Mouse (Mus musculus) CD4-positive, CD25-positive, alpha-beta regulatory T cell, adult 4 months (primary cell): ENCODE results near the gene Amer3. TPM values are rescaled to one million over a fixed set of nuclear protein-coding genes. Genes with fewer than 3 reads are reported as not detected.
"Not testable (repeated sequence)": the region's sequence is repeated elsewhere in the genome, so short reads cannot be mapped to it uniquely, and the experiment has no call there.

Experiments
- ATAC-seq: one replicate; pipeline ENCODE4 v1.8.0; 2017
- polyA plus RNA-seq, 2 experiments: library from polyadenylated mRNA; unstranded; fragments of 100-300 nt; shearing (Covaris generic); gene quantifications; one replicate each; pipeline ENCODE4 v1.2.1; 2017

Amer3 gene
- not detected for polyA plus RNA-seq

DNA sequence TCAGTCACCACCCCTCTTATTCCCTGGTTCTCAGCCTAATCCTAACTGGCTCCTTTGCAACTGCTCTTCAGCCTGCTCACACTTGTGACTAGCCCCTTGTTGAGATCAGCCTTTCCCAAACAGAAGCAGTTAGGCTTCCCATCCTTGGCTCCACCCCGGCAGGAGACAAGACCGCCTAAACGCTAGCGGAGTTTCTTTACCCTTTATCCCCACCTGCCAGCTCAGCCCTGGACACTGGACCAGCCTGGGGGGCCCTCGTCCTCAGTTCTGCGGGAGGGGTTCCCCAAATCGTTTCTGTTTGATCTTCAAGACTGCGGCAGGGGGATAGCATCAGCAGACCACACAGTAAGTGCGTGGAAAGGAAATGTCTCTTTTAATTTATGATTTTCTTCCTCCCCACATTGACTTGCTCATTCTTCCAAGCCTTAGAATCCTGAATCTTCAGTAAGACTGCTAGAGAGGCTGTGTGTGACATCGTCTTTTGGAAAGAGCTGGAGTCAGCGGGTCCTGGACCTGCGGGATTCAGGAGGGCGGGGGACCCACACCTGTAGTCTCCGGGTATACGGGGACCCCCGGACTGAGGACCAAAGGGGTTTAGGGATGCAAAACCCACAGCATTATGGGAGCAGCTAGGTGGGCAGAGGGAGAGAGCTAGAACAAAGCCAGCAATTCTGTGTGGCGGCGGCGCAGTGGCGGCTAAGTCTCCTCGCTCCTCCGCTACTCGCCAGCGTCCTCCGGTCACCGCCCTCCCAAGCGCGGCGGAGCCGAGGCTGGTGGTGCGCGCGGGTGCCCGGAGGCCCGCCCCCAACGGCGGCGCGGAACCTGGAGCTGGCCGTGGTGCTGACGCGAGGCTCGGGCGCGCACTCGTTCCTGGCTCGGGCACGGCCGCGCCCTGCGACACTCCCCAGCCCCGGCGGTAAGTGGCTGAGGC, at the start of gene Amer3:
Gene Amer3 (plus strand): TSS at position 807 of the 931 bp plus-strand sequence.
- no peak for ATAC-seq

DNA sequence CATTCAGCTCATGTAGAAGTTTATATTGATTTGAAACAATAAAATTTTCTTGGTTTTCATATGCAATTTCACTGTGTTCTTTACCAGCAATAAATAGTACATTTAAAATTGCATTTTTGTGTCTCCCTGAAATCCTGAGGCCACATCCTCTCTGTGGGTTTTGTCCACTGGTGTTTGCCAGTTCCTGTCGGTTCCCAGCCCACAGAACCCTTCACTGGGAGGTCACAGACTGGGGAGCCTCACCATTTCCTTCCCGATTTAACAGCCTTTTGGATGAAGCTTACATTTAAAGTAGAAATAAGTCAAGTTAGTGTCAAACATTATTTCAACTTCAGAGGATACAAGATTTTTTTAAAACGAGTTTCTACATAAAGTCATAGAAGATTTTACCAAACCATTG, 44.9 kb upstream of the Amer3 start:
- not testable (repeated sequence) for ATAC-seq

DNA sequence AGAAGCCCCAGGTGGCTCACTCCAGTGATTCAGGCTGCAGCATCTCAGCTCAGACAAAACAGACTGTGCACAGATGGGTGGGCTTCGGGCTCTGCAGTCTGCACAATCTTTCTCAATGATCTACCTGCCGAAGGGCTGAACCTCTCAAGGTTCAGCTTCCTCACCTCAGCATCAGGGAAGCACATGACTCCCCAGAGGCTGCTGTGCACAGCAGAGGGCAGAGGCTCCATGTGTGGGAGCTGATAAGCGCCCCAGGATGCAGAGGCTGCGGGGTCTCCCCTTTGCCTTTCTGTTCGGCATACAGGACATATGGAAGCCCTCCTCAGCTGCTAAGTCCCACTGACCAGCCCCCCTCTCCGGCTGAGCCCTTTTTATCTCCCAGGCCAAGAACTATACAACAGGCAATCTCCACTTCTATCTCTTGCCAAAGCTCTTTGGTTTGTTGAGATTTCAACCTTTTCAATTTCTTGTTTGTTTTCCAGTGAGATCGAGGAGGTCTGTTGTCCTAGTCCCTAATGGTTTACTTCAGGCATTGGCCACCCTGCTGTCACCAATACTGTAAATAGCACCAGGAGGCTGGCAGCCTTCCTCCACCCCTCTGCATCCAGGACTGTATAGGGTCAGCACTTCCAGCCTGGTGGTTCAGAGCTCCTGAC, 44.3 kb upstream of the Amer3 start, which contains the start of gene Cfc1:
Gene Cfc1 (plus strand): TSS at position 606 of the 656 bp plus-strand sequence.
- not testable (repeated sequence) for ATAC-seq

DNA sequence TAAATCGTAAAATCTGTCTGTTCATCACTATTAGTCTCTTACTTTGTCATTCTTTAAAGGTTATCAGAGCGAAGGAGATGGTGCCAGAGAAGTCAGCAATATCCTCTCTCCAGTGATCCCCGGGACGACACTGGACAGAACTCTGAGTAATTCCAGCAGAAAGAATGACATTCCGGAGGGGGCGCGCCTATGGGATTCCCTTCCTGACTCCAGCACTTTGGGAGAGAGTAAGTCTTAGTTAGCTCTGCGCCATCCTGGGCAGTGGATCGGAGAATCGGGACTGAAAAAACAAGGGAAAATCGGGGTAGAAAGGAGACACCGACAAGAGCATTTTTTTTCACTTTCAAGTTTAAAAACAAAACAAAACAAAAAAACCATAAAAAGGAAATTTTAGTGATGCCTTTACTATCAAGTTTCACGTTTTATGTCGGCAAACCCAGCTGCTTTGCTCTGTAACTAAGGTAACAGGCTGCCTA, 43.1 kb upstream of the Amer3 start:
- ATAC-seq, result no peak

DNA sequence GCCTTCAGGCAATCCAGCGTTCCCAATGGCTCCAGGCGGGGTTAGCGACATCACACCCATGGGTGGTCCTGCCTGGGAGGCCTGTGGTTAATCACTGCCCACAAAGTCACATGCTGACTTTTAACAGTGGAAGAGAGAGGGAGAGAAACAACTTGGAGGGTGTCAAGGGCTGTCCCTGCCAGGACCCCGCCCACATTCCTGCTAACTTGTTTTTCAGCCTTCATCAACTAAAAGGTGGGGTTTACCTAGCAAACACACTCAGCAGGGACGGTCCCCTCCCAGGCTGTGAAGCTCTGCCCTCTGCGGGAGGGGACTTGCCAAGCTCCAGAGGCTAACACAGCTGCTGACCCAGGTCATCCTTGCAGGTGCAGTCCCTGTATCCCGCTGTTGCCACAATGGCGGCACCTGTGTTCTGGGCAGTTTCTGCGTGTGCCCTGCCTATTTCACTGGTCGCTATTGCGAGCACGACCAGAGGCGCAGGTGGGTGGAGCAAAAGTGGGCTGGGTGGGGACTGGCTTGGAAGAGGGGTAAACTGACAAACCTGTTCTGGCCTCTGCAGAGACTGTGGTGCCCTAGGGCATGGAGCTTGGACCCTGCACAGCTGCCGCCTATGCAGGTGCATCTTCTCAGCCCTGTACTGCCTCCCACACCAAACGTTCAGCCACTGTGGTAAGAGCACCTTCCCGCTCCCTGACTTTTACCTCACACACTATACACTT, 42.5 kb upstream of the Amer3 start:
- no peak for ATAC-seq

DNA sequence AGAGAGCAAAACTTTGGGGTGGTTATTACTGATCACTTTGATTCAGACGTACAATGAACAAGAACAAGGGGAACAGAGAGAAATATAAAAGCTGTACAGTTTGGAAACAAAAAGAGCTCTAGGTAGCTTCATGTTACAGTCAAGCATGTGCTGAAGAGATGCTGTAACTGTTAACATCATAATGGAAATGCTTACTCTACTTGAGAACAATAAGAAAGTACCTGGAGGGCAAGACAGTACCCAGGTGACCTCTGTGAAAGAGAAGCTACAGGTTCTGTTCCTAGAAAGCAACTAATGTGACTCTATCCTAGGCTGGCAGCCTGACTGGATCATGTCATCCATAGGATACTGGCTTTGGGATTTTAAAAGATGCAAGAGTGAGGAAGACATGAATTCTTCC, 32.4 kb upstream of the Amer3 start:
- no peak for ATAC-seq

DNA sequence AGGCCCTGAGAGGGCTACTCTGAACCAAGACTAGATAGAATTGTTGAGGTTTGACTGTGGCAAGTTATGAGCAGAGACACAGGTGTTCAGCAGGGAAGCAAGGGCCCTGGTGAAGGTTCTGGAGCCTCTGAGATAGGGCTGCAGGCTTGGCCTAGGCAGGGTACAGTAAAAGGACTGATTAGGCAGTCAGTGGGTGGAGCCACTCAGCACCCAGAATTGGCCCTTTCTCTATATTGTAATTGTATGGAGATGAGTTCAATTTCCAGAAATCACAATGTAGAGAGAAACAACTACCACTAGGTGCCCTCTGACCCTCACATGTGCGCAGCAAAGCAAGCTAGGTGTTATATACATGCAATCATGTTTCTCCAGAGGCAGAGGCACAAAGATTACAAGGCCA, 25.8 kb upstream of the Amer3 start:
- ATAC-seq, result no peak

DNA sequence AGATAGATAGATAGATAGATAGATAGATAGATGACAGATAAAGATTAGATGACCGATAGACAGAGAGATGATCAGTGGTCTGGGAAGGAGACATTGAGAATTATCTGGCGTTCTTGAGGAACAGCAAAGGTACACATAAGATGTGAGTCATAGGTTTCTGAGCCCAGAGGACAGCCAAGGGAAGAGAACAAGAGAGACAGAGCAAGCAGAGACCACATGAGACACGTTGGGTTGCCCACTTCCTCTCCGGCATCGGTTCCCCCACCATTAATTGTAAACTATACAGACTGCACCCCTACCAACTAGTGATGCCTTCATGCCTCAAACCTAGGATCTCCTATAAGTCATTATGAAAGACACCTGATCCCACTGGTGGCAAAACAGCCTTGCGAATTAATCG, 25.2 kb upstream of the Amer3 start:
- ATAC-seq, result no peak

DNA sequence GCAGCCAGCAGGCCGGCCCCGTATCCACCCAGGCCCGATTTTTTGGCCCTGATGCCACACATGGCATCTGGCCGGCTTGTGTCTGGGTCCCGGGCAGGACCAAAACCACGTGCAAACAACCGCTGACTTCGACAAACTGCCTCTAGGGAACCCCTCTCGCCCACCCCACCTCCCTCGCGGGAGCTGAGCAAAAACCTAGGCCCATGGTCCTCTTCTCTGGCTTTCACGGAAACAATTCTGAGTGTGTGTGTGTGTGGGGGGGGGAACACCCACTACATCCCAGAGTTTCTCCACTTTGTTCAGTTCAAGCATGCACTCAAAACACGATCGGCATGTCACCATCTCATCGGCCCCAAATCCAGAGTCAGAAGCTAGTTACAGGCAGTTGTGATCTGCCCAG, 18.6 kb upstream of the Amer3 start, which contains the start of gene Prss40:
Gene Prss40 (minus strand): TSS at position 101 of the 400 bp plus-strand sequence.
- ATAC-seq, result no peak

DNA sequence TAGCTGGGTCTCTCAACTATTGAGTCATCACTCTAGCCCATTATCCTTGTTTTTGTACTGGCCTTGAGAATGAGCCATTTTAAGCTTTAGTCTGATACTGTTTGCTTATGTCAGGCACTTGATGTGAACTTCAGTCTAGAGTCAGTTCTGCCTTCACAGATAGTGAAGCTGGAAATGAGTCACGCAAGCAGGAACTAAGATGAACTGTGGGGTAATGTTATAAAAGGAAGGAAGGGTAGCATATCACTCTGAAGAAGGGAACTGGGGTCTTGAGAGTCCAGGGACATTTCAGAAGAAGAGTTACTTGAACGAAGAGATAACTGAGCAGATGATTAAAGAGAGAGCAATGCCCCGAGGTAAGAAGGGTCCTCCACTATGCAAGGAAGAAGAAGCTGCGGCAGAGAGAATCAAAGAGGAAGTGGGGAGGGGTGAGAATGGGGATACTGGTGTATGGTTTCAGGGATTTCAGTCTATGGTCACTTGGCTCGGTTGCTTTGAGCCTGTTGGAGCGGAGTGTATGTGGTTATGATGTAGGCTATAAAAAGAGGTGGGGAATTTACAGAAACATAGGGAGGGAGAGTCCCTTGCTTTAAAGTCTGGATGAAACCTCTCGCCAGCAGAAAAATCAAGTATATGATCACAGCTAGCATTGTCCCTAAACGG, 14.9 kb upstream of the Amer3 start:
- ATAC-seq, result no peak

DNA sequence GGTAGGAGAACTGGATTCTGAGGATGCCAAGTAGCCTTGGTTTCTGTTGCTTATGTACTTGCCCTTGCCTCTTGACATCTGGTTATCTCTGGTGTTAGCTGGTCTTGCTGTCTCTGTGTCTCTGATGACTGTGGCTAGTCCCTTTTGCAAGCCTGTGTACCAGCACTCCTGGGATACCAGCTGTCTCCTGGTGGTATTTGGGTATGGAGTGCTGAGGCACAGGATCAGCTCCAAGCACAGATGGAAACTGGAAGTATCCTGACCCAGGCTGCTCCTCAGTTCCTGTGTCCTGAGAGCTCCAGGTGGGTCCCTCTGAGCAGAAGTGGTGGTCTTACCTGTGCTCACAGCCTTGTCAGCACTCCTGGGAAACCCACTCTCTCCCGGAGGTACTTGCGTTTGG, 11.3 kb upstream of the Amer3 start:
- no peak for ATAC-seq

DNA sequence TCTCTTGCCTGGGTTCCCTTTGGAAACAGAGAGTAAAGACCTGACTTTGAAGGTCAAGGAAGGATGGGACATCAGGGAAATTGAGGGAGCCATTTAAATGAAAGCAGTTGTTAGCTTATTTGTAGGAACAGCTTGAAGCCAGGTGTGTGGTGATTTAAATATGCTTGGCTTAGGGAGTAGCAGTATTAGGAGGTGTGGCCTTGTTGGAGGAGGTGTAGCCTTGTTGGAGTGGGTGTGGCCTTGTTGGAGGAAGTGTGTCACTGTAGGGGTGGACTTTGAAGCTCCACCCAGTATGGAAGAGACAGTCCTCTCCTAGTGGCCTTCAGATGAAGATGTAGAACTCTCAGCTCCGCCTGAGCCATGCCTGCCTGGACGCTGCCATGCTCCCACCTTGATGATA, 9.6 kb upstream of the Amer3 start:
- no peak for ATAC-seq

DNA sequence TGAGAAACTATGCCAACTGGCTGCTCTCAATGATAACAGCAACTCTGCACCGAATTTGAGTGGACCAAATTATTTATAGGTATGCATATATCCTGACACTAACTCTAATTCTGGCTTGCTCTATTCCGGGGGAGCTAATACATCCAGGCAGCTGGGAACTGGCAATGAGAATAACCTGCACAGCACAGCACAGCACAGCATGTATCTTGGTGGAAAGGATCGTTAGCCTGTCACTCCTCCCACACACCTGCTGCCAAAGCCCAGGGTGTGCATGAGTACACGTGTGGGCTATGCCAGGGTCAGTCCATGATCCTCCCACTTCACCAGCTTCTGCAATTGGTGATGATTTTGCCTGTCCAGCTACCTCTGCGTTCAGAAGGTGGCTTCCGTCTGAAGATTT, 8.0 kb upstream of the Amer3 start:
- no peak for ATAC-seq

DNA sequence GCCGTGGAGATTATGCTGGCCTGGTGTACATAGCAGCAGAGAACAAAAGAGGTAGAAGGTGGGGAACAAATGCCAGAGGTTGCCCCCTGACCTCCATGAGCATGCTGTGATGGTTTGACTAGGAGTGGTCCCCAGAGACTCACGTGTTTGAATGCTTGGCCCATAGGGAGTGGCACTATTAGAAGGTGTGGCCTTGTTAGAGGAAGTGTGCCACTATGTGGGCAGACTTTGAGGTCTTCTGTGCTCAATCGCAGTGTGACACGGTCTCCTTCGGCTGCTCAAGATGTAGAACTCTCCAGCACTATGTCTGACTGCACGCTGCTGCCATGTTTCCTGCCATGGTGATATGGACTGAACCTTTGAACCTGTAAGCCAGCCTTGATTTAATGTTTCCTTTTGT, 6.2 kb upstream of the Amer3 start:
- ATAC-seq, result no peak

DNA sequence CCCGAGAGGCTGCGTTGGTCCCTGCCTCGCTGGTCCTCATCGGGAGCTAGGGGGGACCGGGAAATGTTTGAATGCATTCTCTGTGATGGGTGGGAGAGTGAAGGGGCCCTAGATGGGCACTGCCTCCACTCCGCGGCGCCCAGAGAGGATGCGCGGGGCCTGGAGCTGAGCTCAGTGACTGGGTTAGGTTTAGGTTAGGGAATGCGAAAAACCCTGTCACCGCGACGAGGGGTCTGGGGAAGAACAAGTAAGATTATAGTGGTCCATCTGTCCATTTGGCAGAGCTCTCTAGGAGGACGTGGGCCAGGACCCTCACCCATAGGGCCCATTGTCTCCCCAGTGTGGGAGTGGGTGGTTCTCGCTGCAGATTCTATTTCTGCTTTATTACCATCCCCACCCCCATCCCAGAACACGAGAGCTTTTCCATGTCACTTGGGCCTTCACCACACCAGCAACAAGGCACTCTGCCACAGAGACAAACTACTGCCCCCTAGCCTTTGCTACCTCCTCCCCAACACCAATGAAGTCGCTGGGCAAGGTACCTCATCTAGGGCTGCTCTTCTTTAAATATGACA, 412 bp downstream of the Amer3 start:
- ATAC-seq, result no peak

DNA sequence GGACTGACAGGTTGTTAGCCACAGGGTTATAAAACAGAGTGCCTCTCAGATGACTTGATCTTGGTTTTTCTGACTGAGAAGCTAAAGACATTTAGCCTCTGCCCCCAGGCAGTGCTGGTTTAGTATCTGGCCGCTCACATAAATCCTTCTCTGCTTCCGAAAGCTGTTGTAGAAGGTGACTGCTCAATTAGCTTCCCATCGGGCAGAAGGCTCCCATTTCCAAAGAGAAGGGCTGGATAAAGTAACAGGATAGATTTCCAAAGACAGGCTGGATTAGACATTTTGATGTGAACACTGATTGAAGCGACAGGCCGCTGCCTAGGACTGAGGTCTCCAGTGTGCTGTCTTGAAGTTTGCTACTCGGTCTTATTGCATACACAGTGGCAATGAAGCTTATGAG, 2.8 kb downstream of the Amer3 start:
- no peak for ATAC-seq

DNA sequence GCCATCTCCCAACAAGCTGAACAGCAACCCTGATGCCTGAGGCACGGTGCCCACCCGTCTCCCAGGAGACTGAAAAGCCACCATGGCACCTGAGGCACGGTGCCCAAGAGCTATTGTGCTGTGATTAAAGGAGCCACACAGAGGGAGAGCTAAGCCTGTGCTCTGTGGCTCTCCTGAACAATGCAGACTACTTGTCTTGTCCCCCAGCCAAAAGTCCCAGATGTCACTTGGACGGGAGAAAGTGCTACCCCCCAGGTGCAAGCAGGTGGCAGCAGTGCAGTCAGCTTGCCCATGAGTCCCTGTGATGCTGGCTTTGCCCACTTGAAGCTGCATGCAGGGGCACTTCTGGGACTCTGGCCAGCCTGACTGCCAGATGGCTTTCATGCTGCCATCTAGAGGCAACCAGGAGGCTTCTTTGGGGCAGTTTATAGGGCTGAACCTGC, 4.4 kb downstream of the Amer3 start:
- ATAC-seq, result no peak

DNA sequence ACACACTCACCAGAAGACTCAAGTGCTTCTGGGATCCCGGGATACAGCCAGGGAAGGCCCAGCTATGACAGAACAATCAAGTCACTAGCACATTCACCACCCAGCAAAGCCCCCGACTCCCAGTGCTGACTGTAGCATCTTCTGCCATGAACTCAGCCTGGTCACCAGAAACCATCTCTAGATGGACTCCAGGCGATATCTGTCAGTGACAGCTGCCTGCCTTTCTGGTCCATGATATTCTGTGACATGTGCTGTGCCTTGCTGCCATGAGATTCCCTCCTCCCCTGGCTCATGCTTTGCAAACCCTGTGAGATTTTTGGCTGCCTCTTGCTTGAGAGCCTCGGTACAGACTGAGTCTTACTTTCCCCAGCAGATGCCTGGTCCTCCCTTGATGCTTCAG, 5.3 kb downstream of the Amer3 start:
- ATAC-seq, result no peak

DNA sequence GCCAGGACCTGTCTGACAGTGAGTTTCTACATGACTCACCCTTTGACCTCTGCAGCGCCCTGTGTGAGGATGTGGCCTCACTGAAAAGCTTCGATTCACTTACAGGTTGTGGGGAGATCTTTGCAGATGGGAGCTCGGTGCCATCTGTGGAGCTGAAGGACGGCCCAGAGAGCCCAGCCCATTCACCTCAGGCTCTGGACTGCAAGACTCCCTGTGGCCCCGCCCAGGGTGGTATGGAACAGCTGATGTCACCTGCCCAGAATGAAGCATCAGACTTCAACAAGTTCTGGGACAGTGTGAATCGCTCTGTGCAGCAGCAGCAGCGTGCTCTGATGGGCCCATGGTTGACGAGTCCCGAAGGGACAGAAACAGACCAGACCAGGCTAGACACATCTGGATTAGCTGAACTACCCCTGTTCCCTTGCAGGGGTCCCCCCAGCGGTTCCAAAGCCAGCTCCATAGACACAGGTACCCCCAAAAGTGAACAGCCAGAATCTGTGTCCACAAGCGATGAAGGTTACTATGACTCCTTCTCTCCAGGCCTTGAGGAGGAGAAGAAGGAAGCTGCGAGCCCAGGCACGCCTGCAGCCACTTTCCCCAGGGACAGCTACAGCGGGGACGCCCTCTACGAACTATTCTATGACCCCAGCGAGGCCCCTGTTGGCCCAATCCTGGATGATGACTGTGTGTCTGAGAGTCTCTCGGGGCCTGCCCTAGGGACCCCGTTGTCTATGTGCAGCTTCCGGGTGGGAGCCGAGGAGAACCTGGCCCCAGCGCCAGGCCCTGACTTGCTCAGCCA, 8.0 kb downstream of the Amer3 start:
- ATAC-seq, result no peak

DNA sequence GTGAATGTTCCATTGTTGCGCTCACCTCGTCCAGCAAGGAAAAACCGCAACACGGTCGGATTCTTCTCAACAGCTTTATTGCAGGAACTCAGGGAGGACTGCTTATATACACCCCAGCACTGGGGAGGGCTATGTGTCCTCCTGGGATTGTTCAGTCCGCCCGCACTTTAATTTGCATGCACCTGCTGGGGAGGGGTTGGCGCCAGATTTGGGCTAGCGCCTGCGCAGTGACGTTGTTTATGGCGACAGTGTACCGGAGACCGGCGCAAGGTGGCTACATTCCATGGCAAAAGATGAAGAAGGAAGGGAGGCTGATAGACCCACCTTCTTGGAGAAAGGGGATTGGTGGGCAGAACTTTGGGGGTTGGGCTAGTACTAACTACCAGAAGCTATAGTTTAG, 20.5 kb downstream of the Amer3 start:
- ATAC-seq, result no peak
